Mouse (Mus musculus): ENCODE measurements around the gene Snx29. TPM values are rescaled to one million over a fixed set of nuclear protein-coding genes. Genes with fewer than 3 reads are reported as not detected.
"Not testable (repeated sequence)": the region's sequence is repeated elsewhere in the genome, so short reads cannot be mapped to it uniquely, and the experiment has no call there.

Gene Snx29
- total RNA-seq, 2 experiments from 2014 or later = 15.0 to 16.1 TPM

- DNase-seq = no peak
These were observed 219.1 kb downstream of the Snx29 start for GRCm38 (mm10) chr16:11541769-11542168.

DNA sequence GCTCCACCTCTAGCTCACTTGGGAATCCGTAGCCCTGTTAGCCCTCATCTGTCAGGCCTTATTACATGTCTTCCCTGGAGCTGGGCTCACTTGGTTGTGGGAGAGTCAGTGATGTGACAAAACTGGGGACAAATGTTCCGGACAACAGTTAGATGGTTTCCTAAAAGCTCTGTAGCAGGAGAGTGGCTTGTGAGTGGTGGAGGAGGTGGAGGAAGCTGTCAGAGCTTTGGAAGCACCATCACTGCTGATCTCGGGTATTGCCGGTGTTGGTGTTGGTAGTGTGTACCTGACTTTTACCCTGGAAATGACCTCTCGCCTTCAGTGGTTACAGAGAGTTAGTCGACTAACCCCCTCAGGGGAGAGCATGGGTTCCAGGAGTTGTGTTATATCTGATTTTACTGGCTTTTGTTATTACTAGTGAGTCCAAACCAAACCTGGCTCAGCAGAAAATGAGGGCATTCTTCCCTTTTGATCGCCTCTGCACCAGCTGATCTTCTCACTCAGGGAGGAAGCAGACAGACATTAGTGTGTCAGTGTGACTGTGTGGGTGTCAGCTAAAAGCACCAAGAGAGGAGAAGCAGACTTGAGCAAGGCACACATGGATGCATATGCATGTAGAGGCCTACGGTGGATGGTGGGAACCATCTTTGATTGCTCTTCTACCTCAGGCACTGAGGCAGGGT lies 227.5 kb downstream of the Snx29 start:
- DNase-seq = no peak

DNA sequence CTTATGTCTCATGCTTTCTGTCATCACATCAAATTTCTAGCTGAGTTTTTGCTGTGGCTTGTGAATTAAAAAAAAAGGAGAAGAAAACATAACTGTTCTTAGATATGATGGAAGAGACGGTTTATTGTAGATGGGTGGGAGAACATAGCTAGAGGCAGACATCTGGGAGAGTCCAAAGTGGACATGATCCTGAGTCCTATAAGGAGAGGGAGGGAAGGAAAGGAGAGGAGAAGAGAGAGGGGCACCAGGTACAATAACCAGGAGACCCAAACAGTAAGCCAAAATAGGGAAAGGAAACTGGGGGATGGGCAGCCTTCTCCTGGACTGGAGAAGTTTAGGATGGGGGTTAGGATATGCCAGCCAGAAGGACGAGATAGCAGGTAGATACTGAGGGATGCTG lies 239.0 kb downstream of the Snx29 start:
- no peak for DNase-seq

- no peak for DNase-seq
These were observed 241.1 kb downstream of the Snx29 start for GRCm38 (mm10) chr16:11563846-11564245.

GRCm38 (mm10) chr16:11565126-11565525 lies 242.4 kb downstream of the Snx29 start:
- DNase-seq = no peak

DNA sequence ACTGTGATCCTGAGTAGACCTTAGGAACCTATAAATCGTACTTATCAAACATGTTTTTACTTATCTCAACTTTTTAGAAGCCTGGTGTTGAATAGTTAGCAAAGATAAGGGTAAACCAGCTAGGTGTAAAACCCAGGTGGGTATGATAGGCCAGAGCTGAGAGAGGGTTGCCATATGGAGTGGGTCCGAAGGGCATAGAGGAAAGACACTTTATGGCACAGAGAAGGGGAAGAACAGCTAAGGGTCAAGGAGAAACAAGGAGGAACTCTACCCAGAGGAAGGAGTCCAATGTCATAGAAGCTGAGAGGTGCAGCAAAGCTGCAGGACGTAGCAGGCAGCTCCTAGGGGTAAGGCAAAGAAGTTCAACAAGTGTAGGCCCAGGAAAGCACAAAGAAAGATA lies 244.9 kb downstream of the Snx29 start:
- no peak for DNase-seq

DNA sequence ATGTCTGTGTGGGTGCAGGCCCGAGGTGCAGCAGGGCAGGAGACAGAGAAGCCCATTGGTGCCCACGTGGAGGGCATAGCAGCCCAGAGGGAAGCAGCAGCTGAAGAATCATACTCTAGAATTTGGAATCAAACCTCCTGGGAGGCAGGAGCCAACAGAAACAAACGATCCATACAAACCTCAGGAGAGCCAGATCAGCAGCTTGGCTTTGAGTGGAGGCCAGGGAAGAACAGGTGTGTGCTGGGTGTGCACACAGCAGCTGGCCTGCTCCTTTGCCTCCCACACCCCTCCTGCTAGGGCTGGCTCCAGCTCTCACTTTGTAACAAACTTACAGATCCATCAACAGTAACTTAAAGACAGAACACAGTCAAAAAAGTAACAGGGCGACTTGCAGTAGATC lies 245.4 kb downstream of the Snx29 start:
- DNase-seq = no peak

GRCm38 (mm10) chr16:11568601-11569000 lies 245.9 kb downstream of the Snx29 start:
- no peak for DNase-seq

DNA sequence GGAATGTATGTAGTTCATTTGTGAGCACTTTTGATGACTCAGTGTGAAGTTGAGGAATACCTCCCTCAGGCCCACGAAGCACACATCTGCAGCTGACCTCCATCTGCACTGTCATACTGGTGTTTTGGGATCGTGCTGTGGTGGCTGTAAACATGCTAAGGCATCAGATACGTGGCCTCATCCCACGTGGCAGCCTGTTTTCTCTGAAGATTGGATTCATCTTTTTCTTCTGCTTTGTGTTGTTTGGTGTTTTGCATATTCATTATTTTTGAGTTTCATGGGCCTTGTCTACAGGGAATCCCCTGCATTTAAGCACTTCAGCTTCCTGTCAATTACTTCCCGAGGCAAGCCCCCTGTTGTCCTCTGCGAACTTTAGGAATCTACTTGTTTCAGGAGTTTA lies 246.4 kb downstream of the Snx29 start:
- DNase-seq = no peak

DNA sequence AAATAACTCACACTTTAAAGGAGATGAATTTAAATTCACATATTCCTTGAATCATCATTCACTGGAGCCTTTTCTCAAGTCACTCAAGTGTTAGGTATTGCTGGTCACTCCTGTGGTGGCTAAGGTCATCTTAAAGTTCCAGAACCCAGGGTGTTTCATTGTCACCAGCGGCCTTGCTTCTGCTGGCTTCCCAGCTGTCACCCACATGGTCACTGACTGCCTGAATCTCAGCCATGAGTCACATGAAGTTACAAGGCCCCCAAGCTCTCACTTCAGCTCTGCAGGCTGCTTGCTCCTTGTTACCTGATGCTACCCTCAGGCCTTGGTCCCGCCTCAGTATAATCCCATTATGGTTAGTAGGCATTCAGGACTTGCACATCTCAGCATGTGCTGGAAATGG lies 247.4 kb downstream of the Snx29 start:
- no peak for DNase-seq

DNA sequence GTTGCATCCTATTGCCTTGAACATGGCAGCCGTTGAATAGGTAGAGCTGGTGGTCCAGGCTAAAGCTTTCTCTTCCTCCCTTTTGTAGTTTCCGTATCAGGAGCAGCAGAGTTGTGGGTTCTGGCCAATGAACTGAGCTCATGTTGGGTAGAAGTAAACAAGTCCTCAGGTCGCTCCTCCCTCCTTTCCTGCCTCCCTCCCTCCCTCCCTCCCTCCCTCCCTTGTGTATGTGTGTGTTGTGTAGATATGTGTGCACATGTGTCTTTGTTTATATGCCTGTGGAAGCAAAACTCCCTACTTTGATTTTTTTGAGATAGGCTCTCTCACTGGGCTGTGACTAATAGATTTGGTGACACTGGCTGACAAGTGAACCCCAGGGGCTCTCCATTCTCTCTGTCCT lies 251.8 kb downstream of the Snx29 start:
- no peak for DNase-seq

GRCm38 (mm10) chr16:11575733-11576132 lies 253.0 kb downstream of the Snx29 start:
- DNase-seq = not testable (repeated sequence)

DNA sequence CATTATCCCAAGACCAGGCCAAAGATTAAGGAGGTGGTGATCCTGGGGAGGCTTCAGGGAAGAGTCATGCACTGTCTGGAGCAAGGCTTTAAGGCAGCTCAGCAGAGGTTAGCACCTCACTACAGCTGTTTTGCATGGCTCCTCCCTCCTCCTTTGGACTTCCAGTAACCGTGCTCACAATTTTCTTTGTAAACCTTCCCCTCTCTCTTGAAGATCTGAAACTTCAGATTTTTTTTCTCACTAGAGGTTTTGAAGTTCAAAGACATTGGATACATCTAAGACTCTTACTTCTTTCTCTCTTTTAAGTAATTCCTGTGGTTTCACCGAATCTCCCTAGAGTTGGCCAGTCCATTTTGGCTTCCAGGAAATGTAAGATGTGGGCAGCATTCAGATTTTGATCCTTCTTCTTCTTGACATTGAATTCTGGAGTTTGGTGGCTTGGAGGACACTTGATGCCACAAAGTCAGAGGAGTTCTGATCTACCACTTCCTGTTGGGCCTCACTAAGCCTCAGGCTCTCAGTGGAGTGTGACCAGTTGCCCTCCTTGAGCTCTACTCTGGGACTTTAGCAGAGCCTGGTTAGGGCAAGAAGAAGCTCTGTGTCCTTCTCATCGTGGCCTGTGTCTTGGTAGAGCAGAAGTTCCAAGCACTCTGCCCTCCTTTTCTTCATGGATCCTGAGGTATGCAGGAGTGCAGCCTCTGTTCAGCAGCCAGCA lies 255.0 kb downstream of the Snx29 start:
- no peak for DNase-seq

GRCm38 (mm10) chr16:11579676-11580098 lies 257.0 kb downstream of the Snx29 start:
- DNase-seq = peak; percentile 50

GRCm38 (mm10) chr16:11583941-11584639 lies 261.4 kb downstream of the Snx29 start:
- no peak for DNase-seq

DNA sequence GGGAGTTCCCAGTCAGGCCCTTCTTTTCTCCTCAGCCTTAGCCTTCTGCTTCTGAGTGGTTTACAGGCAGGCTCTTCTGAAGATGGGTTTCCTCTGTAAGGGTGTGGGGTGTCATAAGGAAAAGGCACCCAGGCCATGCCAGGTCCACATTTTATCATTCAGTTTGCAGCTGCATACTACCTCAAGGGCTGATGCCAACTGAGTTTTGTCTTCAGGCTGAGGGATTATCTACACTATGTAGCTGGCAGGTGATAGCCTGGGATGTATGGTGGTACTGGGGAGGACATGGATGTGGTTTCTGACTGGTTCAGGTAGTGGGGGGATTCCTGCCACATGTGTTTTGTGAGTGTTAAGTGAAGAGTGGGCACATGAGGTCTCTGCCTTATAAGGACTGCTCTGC lies 266.0 kb downstream of the Snx29 start:
- DNase-seq = no peak

DNA sequence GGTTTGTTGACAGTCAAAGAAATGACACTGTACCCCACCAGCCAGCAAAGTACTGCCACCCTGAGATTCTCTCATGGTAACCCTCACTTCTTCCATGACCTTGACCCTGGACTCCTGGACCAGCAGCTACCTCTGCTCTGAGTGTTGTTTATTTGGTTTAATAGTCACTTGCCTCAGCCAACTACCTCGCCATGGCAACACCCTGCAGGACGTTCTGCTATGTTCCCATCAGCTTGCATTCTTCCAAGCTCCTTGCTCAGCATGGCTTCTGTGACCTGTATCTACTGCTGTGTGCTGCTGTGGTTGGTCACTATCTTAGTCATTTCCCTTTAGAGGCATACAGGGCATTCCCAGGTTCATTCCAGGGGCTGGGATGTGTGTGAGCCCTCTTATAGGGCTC lies 266.6 kb downstream of the Snx29 start:
- DNase-seq = no peak

- no peak for DNase-seq
These were observed 267.3 kb downstream of the Snx29 start for GRCm38 (mm10) chr16:11589782-11590695.

DNA sequence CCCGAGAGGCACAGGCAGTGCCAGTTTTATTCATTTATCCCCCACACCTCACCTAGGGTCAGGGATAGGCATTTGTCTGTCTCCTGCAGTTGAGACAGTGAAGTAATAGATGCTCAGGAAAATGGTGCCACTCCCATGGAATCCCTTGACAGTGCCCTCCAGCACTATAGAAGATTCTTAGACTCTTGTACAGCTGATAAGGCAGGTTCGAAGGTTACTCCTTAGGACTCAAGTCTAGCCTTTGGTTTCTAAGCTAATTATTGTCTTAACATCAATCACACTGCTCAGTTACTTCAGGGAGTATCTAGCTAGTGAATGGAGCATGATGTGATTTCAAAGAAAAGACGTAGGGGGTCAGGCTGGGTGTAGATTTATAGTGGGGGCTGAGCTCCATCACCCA lies 273.9 kb downstream of the Snx29 start:
- DNase-seq = no peak

GRCm38 (mm10) chr16:11597769-11598168 lies 275.1 kb downstream of the Snx29 start:
- DNase-seq = no peak

DNA sequence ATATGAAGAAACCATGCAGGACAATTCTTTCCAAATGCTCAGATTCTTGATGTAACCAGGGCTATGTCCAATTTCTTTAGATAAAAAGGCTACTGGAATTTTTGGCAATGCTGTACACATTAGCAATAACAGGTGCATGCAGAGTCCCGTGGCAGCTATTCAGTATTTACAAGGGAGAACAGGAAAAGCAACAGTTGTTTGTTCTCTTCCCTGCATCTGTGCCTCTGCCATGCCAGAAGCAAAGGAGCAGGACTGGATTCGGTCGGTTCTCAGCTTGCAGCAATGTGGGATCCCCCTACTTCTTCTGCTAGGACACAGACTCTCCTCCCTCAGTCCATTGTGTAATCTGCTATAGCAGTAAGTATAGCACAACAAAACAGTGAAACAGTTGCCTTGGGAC lies 276.8 kb downstream of the Snx29 start:
- no peak for DNase-seq

- DNase-seq = no peak
These were observed 278.8 kb downstream of the Snx29 start for GRCm38 (mm10) chr16:11601336-11602082.

Measured in heart, postnatal 4 days (tissue).